21 mouse cellular contexts compared by ENCODE assay signal in genomic region chr14:32093018-32093417, GRCm38 (mm10). TPM values are rescaled to one million over a fixed set of nuclear protein-coding genes. Genes with fewer than 3 reads are reported as not detected.
"Had no signal": no experiment of that assay in that cellular context is flagged by ENCODE, and none has a peak within 500 bp of the region (broad histone marks: within the 10 kb centered on the region; RNA-seq: fewer than 3 reads in every experiment).

No protein-coding gene starts in this region.

- H3K4me1 ChIP-seq: lung, embryonic 15.5 days; midbrain, embryonic 13.5 days had no signal

- H3K4me2 ChIP-seq: limb, embryonic 15.5 days; lung, embryonic 15.5 days; midbrain, embryonic 13.5 days had no signal

- ATAC-seq: midbrain, embryonic 13.5 days had no signal

- H3K27me3 ChIP-seq: limb, embryonic 15.5 days; lung, embryonic 15.5 days; midbrain, embryonic 13.5 days had no signal

- H3K9me3 ChIP-seq: limb, embryonic 15.5 days; lung, embryonic 15.5 days; midbrain, embryonic 13.5 days had no signal

- H3K27ac ChIP-seq: kidney, postnatal 0 days; limb, embryonic 15.5 days; lung, embryonic 15.5 days; midbrain, embryonic 13.5 days had no signal

- H3K9ac ChIP-seq: limb, embryonic 15.5 days; lung, embryonic 15.5 days; midbrain, embryonic 13.5 days had no signal

- DNase-seq: kidney, adult 9 months; kidney, postnatal 36 days; layer of hippocampus, adult 9-11 months; layer of hippocampus, postnatal 36 days; right cerebral cortex, adult 18-20 months; right cerebral cortex, postnatal 25 days; thymus, postnatal 36 days had no signal

- H3K4me3 ChIP-seq: limb, embryonic 15.5 days; lung, embryonic 15.5 days; midbrain, embryonic 13.5 days had no signal

RNA-seq across cellular contexts. Expression of gene Msmb, which starts 48.8 kb away (rescaled TPM):
- total RNA-seq: layer of hippocampus, adult 18-20 months; layer of hippocampus, postnatal 36 days; left cerebral cortex, adult 8-10 months; left cerebral cortex, postnatal 25 days; megakaryocyte progenitor cell, adult 5-6 weeks; midbrain, postnatal 0 days had no signal
- polyA plus RNA-seq: kidney, postnatal 0 days; limb, embryonic 11.5 days; limb, embryonic 15.5 days; lung, embryonic 15.5 days; midbrain, embryonic 13.5 days; midbrain, postnatal 0 days; neural tube, embryonic 14.5 days; small intestine, adult 2 months; stomach, embryonic 16.5 days; thymus, postnatal 0 days had no signal
